Mouse (Mus musculus) liver, embryonic 11.5 days (tissue): ENCODE results near the gene Rora. TPM values are rescaled to one million over a fixed set of nuclear protein-coding genes. Genes with fewer than 3 reads are reported as not detected.

Source experiments
- ATAC-seq: fragments of 200-750 bp; cut with Nextera tagmentation; replicated peaks from 2 replicates; pipeline ENCODE4 v1.8.0; 2017; ENCODE audit warnings: moderate number of reproducible peaks, mild to moderate bottlenecking, moderate TSS enrichment, moderate library complexity; ENCODE audit not compliant: low FRiP score
- DNase-seq: peaks from one replicate; pipeline ENCODE4 v3.0.0-alpha.2; 2017; ENCODE audit warnings: low spot score
- H3K27ac ChIP-seq: fragments of 300-500 bp; sonication (generic); 2 replicates; pipeline ENCODE4 v1.5.1; 2014; ENCODE audit warnings: mild to moderate bottlenecking, low read depth, low read length, control low read depth
- H3K27me3 ChIP-seq: fragments of 300-500 bp; sonication (generic); replicated peaks from 2 replicates; pipeline ENCODE4 v1.6.1; 2014; ENCODE audit warnings: low read length, mixed read lengths; ENCODE audit not compliant: control insufficient read depth, insufficient read depth
- H3K36me3 ChIP-seq: fragments of 300-500 bp; sonication (generic); 2 replicates; pipeline ENCODE4 v1.6.1; 2014; ENCODE audit warnings: mild to moderate bottlenecking, low read length, moderate library complexity, mixed read lengths; ENCODE audit not compliant: control insufficient read depth, insufficient read depth
- H3K4me1 ChIP-seq: fragments of 300-500 bp; sonication (generic); replicated peaks from 2 replicates; pipeline ENCODE4 v1.6.1; 2014; ENCODE audit warnings: low read length, mixed read lengths; ENCODE audit not compliant: control insufficient read depth, insufficient read depth
- H3K4me2 ChIP-seq: fragments of 300-500 bp; sonication (generic); 2 replicates; pipeline ENCODE4 v1.6.1; 2014; ENCODE audit warnings: mild to moderate bottlenecking, control low read depth, moderate library complexity
- H3K4me3 ChIP-seq: fragments of 300-500 bp; sonication (generic); 2 replicates; pipeline ENCODE4 v1.5.1; 2014; ENCODE audit warnings: low read depth, low read length, control low read depth
- H3K9ac ChIP-seq: fragments of 300-500 bp; sonication (generic); 2 replicates; pipeline ENCODE4 v1.6.1; 2014; ENCODE audit warnings: low read depth, low read length, control low read depth
- H3K9me3 ChIP-seq: fragments of 300-500 bp; sonication (generic); 2 replicates; pipeline ENCODE4 v1.6.1; 2016; ENCODE audit warnings: low read length, inconsistent platforms, mixed read lengths; ENCODE audit not compliant: control insufficient read depth
- WGBS: fragments of 180-500 bp; shearing (Covaris S2); extraction: QIAGEN DNeasy Blood & Tissue Kit; methylation state at CpG from one replicate; pipeline ENCODE4 v1.1.7; 2014; 5-methylcytosine and 5-hydroxymethylcytosine counted together
- polyA plus RNA-seq: library from polyadenylated mRNA; unstranded; fragments of >200 nt; fragmentation: Nextera tagmentation; extraction: Ambion mirVana; gene quantifications from 2 replicates; pipeline ENCODE4 v1.2.1, GENCODE M21; 2014

Gene Rora
- polyA plus RNA-seq, 1 experiment from 2014 or later = 4.3 TPM

DNA sequence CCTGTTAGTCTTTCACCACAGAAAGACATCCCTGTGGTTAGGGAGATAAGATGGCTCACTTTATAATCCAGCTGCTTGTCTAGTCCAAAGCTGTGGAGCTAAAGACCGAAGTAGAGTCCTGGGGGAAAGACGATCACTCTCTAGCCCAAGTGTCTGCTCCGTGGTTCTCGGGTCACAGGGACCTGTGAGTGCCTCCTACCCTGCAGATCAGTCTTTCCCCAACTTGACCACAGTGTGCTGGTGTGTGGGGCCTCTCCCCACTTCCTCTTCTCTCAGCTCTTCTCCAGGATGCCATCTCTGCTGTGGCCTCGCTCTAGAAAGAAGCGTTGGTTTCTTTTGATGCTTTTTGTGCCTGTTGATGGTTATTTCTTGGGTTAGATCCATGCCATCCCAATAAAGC is 682.5 kb downstream of the Rora start:
- ATAC-seq (no peak), DNase-seq (no peak)
- WGBS = 35% methylated on average over 6 of the region's 6 CpGs
- no peak overlapping the region for H3K9ac ChIP-seq
- H3K4me1 ChIP-seq = no peaks in the 10 kb centered on the region; the same call in 1 of the 2 replicates
- H3K4me3 ChIP-seq = no peak overlapping the region
- no peaks in the 10 kb centered on the region for H3K27me3 ChIP-seq
- no peak overlapping the region for H3K27ac ChIP-seq
- H3K9me3 ChIP-seq = no peaks in the 10 kb centered on the region
- no peaks in the 10 kb centered on the region for H3K36me3 ChIP-seq
- H3K4me2 ChIP-seq = no peak overlapping the region

DNA sequence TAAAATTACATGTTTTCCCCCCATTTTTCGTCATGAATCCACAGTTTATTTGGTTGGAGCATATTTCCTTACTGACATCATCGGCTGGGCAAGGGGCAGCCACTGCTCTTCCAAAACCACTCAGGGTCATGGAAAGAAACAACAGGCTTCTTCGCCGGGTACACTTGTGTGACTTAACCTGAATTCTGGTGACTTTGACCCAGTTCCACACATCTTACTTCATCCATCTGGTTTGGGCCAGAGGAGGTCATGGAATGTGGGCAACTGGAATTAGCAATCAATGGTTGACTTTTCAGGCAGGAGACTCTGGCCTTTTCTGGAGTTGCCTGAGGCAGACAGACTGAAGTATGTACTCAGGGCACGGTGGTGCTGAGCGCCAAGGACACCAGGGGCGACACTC is 685.6 kb downstream of the Rora start:
- no peaks in the 10 kb centered on the region for H3K9me3 ChIP-seq
- no peaks in the 10 kb centered on the region for H3K36me3 ChIP-seq
- H3K4me1 ChIP-seq = no peaks in the 10 kb centered on the region; the same call in 1 of the 2 replicates
- no peaks in the 10 kb centered on the region for H3K27me3 ChIP-seq
- H3K4me2 ChIP-seq = no peak overlapping the region
- ATAC-seq (no peak), DNase-seq (no peak)
- no peak overlapping the region for H3K9ac ChIP-seq
- H3K27ac ChIP-seq = no peak overlapping the region
- no peak overlapping the region for H3K4me3 ChIP-seq
- 81% methylated on average over 7 of the region's 7 CpGs for WGBS

- no peak overlapping the region for H3K4me3 ChIP-seq
- no peaks in the 10 kb centered on the region; the same call in 1 of the 2 replicates for H3K4me1 ChIP-seq
- H3K9me3 ChIP-seq = no peaks in the 10 kb centered on the region
- DNase-seq = no peak
- ATAC-seq = no peak
- H3K27ac ChIP-seq = no peak overlapping the region
- no peaks in the 10 kb centered on the region for H3K27me3 ChIP-seq
- H3K4me2 ChIP-seq = no peak overlapping the region
- H3K9ac ChIP-seq = no peak overlapping the region
- H3K36me3 ChIP-seq = no peaks in the 10 kb centered on the region
- 72% methylated on average over 6 of the region's 6 CpGs for WGBS
Observed at GRCm38 (mm10) chr9:69339829-69340228, 686.2 kb downstream of the Rora start.

GRCm38 (mm10) chr9:69340421-69340820 is 686.8 kb downstream of the Rora start:
- no peaks in the 10 kb centered on the region for H3K36me3 ChIP-seq
- WGBS = 82% methylated on average over 7 of the region's 7 CpGs

GRCm38 (mm10) chr9:69343881-69344280 is 690.3 kb downstream of the Rora start:
- Histone ChIP-seq H3K4me3 (no peak overlapping the region), H3K36me3 (no peaks in the 10 kb centered on the region), H3K27me3 (no peaks in the 10 kb centered on the region), H3K27ac (no peak overlapping the region), H3K4me2 (no peak overlapping the region), H3K4me1 (no peaks in the 10 kb centered on the region), H3K9me3 (no peaks in the 10 kb centered on the region), H3K9ac (no peak overlapping the region)
- WGBS = 88% methylated on average over 10 of the region's 10 CpGs
- DNase-seq (no peak), ATAC-seq (no peak)

More at GRCm38 (mm10) chr9:69340421-69340820, 686.8 kb downstream of the Rora start:
- DNase-seq (no peak), ATAC-seq (no peak)
- no peaks in the 10 kb centered on the region for H3K27me3 ChIP-seq
- no peaks in the 10 kb centered on the region for H3K9me3 ChIP-seq
- no peak overlapping the region for H3K4me2 ChIP-seq
- no peak overlapping the region for H3K27ac ChIP-seq
- H3K4me3 ChIP-seq = no peak overlapping the region
- no peak overlapping the region for H3K9ac ChIP-seq
- H3K4me1 ChIP-seq = no peaks in the 10 kb centered on the region

DNA sequence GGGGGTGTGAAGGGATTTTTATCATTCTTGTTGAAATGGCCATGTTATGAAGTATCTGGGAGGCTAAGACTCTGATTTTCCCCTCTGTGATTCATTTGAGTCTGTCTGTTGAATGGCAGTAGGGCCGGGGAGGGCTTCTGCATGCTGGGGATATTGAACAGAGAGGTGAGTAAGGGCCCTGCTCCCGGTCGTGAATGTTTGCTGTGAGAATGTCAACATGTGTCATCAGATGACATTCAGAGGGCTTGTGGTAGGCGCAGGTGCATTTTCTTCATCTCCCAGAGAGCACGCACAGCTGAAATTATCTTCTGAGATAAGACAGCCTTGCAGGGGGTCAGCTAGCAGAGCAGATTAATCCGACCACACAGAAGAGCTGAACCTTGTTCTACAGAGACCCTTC is 692.0 kb downstream of the Rora start:
- H3K27ac ChIP-seq = no peak overlapping the region
- H3K4me3 ChIP-seq = no peak overlapping the region
- no peak for DNase-seq
- H3K9me3 ChIP-seq = no peaks in the 10 kb centered on the region
- no peak overlapping the region for H3K4me2 ChIP-seq
- H3K4me1 ChIP-seq = no peaks in the 10 kb centered on the region
- H3K9ac ChIP-seq = no peak overlapping the region
- ATAC-seq = no peak
- no peaks in the 10 kb centered on the region for H3K36me3 ChIP-seq
- WGBS = 40% methylated on average over 6 of the region's 6 CpGs
- H3K27me3 ChIP-seq = no peaks in the 10 kb centered on the region

- DNase-seq (no peak), ATAC-seq (no peak)
- no peak overlapping the region for H3K27ac ChIP-seq
- H3K9me3 ChIP-seq = no peaks in the 10 kb centered on the region
- no peaks in the 10 kb centered on the region for H3K4me1 ChIP-seq
- no peak overlapping the region for H3K4me3 ChIP-seq
- no peaks in the 10 kb centered on the region for H3K36me3 ChIP-seq
- no peak overlapping the region for H3K9ac ChIP-seq
- H3K27me3 ChIP-seq = no peaks in the 10 kb centered on the region
- WGBS = 83% methylated on average over 6 of the region's 6 CpGs
- no peak overlapping the region for H3K4me2 ChIP-seq
Observed at GRCm38 (mm10) chr9:69347796-69348195, 694.2 kb downstream of the Rora start.

DNA sequence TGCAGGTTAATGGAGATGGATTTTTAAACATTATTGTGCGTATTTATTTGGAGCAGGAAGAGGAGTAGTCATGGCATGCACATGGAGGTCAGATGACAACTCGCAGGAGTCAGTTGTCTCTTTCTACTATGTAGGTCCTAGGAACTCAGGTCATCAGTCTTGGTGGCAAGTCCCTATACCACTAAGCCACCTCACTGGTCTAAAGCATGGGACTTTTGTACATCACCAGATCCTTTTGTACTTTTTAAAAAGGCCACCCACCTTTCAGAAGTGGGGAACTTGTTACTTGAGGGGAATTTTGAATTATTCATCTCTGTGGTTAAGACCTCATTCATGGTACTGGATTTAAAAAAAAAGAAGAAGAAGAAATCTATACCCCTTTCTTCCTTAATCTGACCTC is 696.0 kb downstream of the Rora start:
- WGBS = 79% methylated on average over 2 of the region's 2 CpGs
- no peak overlapping the region for H3K4me2 ChIP-seq
- ATAC-seq = no peak
- H3K4me3 ChIP-seq = no peak overlapping the region
- H3K27me3 ChIP-seq = no peaks in the 10 kb centered on the region
- H3K36me3 ChIP-seq = no peaks in the 10 kb centered on the region
- no peak overlapping the region for H3K27ac ChIP-seq
- H3K4me1 ChIP-seq = no peaks in the 10 kb centered on the region
- no peaks in the 10 kb centered on the region for H3K9me3 ChIP-seq
- DNase-seq = no peak
- H3K9ac ChIP-seq = no peak overlapping the region

GRCm38 (mm10) chr9:69354228-69354627 is 700.6 kb downstream of the Rora start:
- H3K4me3 ChIP-seq = no peak overlapping the region
- H3K9me3 ChIP-seq = no peaks in the 10 kb centered on the region
- no peak overlapping the region for H3K4me2 ChIP-seq
- no peaks in the 10 kb centered on the region for H3K27me3 ChIP-seq
- 86% methylated on average over 6 of the region's 6 CpGs for WGBS
- no peak overlapping the region for H3K9ac ChIP-seq
- ATAC-seq = no peak
- DNase-seq = no peak
- H3K27ac ChIP-seq = no peak overlapping the region
- no peaks in the 10 kb centered on the region for H3K4me1 ChIP-seq
- H3K36me3 ChIP-seq = no peaks in the 10 kb centered on the region
